Mouse (Mus musculus) heart, embryonic 12.5 days (tissue): Measurements from ENCODE around the gene Zfp622. TPM values are rescaled to one million over a fixed set of nuclear protein-coding genes. Genes with fewer than 3 reads are reported as not detected.

Experiments
- ATAC-seq: fragments of 200-750 bp; cut with Nextera tagmentation; 2 replicates; pipeline ENCODE4 v1.8.0; 2017; ENCODE audit warnings: moderate TSS enrichment, moderate library complexity; ENCODE audit not compliant: insufficient number of reproducible peaks, low FRiP score
- H3K27ac ChIP-seq: fragments of 300-500 bp; sonication (generic); 2 replicates; pipeline ENCODE4 v1.5.1; 2016; ENCODE audit warnings: mild to moderate bottlenecking, moderate library complexity; ENCODE audit not compliant: poor library complexity, severe bottlenecking
- H3K27me3 ChIP-seq: fragments of 300-500 bp; sonication (generic); replicated peaks from 2 replicates; pipeline ENCODE4 v1.6.1; 2016; ENCODE audit warnings: mild to moderate bottlenecking, moderate library complexity
- H3K36me3 ChIP-seq: fragments of 300-500 bp; sonication (generic); 2 replicates; pipeline ENCODE4 v1.6.1; 2016; ENCODE audit warnings: mild to moderate bottlenecking, moderate library complexity
- H3K4me1 ChIP-seq: fragments of 300-500 bp; sonication (generic); replicated peaks from 2 replicates; pipeline ENCODE4 v1.6.1; 2016; ENCODE audit warnings: mild to moderate bottlenecking
- H3K4me2 ChIP-seq: fragments of 300-500 bp; sonication (generic); 2 replicates; pipeline ENCODE4 v1.6.1; 2016; ENCODE audit warnings: mild to moderate bottlenecking, moderate library complexity
- H3K4me3 ChIP-seq: fragments of 300-500 bp; sonication (generic); 2 replicates; pipeline ENCODE4 v1.5.1; 2016; ENCODE audit warnings: mild to moderate bottlenecking
- H3K9ac ChIP-seq: fragments of 300-500 bp; sonication (generic); 2 replicates; pipeline ENCODE4 v1.6.1; 2016; ENCODE audit warnings: mild to moderate bottlenecking, moderate library complexity
- H3K9me3 ChIP-seq: fragments of 300-500 bp; sonication (generic); replicated peaks from 2 replicates; pipeline ENCODE4 v1.6.1; 2016; ENCODE audit warnings: mild to moderate bottlenecking, moderate library complexity
- WGBS: fragments of 180-500 bp; shearing (Covaris S2); methylation state at CpG from one replicate; pipeline ENCODE4 v1.1.7; 2016; 5-methylcytosine and 5-hydroxymethylcytosine counted together
- microRNA-seq: library from miRNA; unstranded; fragments of <30 nt; microRNA quantifications from one replicate; pipeline ENCODE4, GENCODE M21; 2017
- polyA plus RNA-seq: library from polyadenylated mRNA; unstranded; fragments of >200 nt; fragmentation: Nextera tagmentation; extraction: Ambion mirVana; gene quantifications from 2 replicates; pipeline ENCODE4 v1.2.1, GENCODE M21; 2016

The Zfp622 gene
- polyA plus RNA-seq, 1 experiment from 2014 or later, result 24.2 TPM

GRCm38 (mm10) chr15:26015979-26016665, 32.0 kb downstream of the Zfp622 start:
- no peak overlapping the region for H3K27ac ChIP-seq
- H3K9me3 ChIP-seq, result no peaks in the 10 kb centered on the region
- H3K4me3 ChIP-seq, result no peak overlapping the region
- no peaks in the 10 kb centered on the region for H3K27me3 ChIP-seq
- H3K4me1 ChIP-seq, result no peaks in the 10 kb centered on the region
- no peak overlapping the region for H3K9ac ChIP-seq
- ATAC-seq, result no peak
- 57% methylated on average over 14 of the region's 14 CpGs for WGBS
- no peaks in the 10 kb centered on the region for H3K36me3 ChIP-seq
- H3K4me2 ChIP-seq, result no peak overlapping the region

GRCm38 (mm10) chr15:26021721-26022120, 37.6 kb downstream of the Zfp622 start:
- Histone ChIP-seq H3K4me1 (no peaks in the 10 kb centered on the region), H3K27me3 (no peaks in the 10 kb centered on the region), H3K27ac (no peak overlapping the region), H3K4me2 (no peak overlapping the region), H3K9ac (no peak overlapping the region), H3K36me3 (no peaks in the 10 kb centered on the region), H3K4me3 (no peak overlapping the region), H3K9me3 (no peaks in the 10 kb centered on the region)
- ATAC-seq, result no peak
- WGBS, result 77% methylated on average over 8 of the region's 8 CpGs

- WGBS, result 77% methylated on average over 5 of the region's 5 CpGs
Observed at GRCm38 (mm10) chr15:26022636-26023035, 38.5 kb downstream of the Zfp622 start.

GRCm38 (mm10) chr15:26031692-26032091, 47.5 kb downstream of the Zfp622 start:
- H3K4me3 ChIP-seq, result no peak overlapping the region
- no peak overlapping the region for H3K9ac ChIP-seq
- H3K4me1 ChIP-seq, result no peaks in the 10 kb centered on the region
- H3K27me3 ChIP-seq, result no peaks in the 10 kb centered on the region
- H3K36me3 ChIP-seq, result no peaks in the 10 kb centered on the region
- no peak overlapping the region for H3K4me2 ChIP-seq
- WGBS, result 55% methylated on average over 3 of the region's 3 CpGs
- H3K9me3 ChIP-seq, result no peaks in the 10 kb centered on the region
- ATAC-seq, result no peak
- H3K27ac ChIP-seq, result no peak overlapping the region

More at GRCm38 (mm10) chr15:26022636-26023035, 38.5 kb downstream of the Zfp622 start:
- no peaks in the 10 kb centered on the region for H3K36me3 ChIP-seq
- ATAC-seq, result no peak
- no peaks in the 10 kb centered on the region for H3K4me1 ChIP-seq
- H3K4me3 ChIP-seq, result no peak overlapping the region
- H3K4me2 ChIP-seq, result no peak overlapping the region
- H3K27ac ChIP-seq, result no peak overlapping the region
- H3K9me3 ChIP-seq, result no peaks in the 10 kb centered on the region
- no peaks in the 10 kb centered on the region for H3K27me3 ChIP-seq
- no peak overlapping the region for H3K9ac ChIP-seq

GRCm38 (mm10) chr15:26040567-26040966, 56.4 kb downstream of the Zfp622 start:
- Histone ChIP-seq H3K4me1 (no peaks in the 10 kb centered on the region), H3K27ac (no peak overlapping the region), H3K9ac (no peak overlapping the region), H3K9me3 (0 out of 2 replicates have a peak, but pooled peaks cover 3% of the 10 kb centered on the region), H3K4me3 (no peak overlapping the region), H3K36me3 (no peaks in the 10 kb centered on the region), H3K27me3 (no peaks in the 10 kb centered on the region), H3K4me2 (no peak overlapping the region)
- WGBS, result 14% methylated on average over 1 of the region's 1 CpGs
- ATAC-seq, result no peak

GRCm38 (mm10) chr15:26041196-26041947, 57.2 kb downstream of the Zfp622 start:
- 69% methylated on average over 2 of the region's 2 CpGs for WGBS
- Histone ChIP-seq H3K27me3 (no peaks in the 10 kb centered on the region), H3K4me3 (no peak overlapping the region), H3K4me2 (no peak overlapping the region), H3K36me3 (no peaks in the 10 kb centered on the region), H3K9ac (no peak overlapping the region), H3K9me3 (0 out of 2 replicates have a peak, but pooled peaks cover 3% of the 10 kb centered on the region), H3K4me1 (no peaks in the 10 kb centered on the region), H3K27ac (no peak overlapping the region)
- ATAC-seq, result no peak

Small RNA genes lying within 50 kb of the gene (microRNA-seq; reads per million reads assigned to microRNA genes)
- not detected for gene Mir7212

Other genes starting within 250 kb of the Zfp622 start
- gene Retreg1, start 141.2 kb upstream of the Zfp622 start, polyA plus RNA-seq, result 56.5 and 62.2 TPM in 2 replicates